Mouse (Mus musculus) adrenal gland, adult 18-20 months (tissue): ENCODE measurements around the gene Phldb2. TPM values are rescaled to one million over a fixed set of nuclear protein-coding genes. Genes with fewer than 3 reads are reported as not detected.

Experiments
- DNase-seq, 2 experiments: peaks; one replicate each; pipeline ENCODE4 v3.0.0; 2021 to 2022; ENCODE audit warnings: low spot score in 2 of 2
- total RNA-seq, 2 experiments: library from RNA; stranded (reverse); gene quantifications; 1 replicate in 1 of 2; 2 replicates in 1 of 2; pipeline ENCODE4 v1.2.3; 2021

The Phldb2 gene
- total RNA-seq, 2 experiments from 2014 or later: 13.8 to 27.4 TPM

DNA sequence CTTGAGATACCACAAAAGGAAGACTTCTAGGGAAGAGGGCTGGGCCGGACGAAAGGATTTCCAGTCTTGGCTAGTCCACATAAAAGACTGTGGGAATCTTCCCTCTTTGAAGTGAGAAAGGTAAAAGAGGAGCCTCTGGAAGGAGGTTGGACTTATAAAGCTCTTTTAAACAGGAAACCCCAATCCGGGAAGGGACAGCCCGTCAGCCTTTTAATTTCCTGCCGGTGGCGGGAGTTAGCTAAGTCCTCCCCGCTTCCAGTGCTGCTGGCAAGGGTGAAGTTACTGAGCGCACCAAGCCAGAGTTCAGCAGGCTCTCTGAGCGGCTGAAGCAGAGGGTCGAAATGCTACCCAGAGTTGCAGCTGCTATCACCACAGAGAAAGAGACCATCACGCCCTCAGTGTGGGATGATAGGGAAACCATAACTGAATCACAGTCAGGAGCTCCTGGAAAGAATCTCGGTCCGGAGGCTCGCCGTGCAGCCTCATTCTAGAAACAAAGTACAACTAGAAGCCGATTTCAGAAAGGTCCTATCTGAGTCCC, 110.0 kb downstream of the Phldb2 start:
- DNase-seq: peak; percentile 34 to 45

DNA sequence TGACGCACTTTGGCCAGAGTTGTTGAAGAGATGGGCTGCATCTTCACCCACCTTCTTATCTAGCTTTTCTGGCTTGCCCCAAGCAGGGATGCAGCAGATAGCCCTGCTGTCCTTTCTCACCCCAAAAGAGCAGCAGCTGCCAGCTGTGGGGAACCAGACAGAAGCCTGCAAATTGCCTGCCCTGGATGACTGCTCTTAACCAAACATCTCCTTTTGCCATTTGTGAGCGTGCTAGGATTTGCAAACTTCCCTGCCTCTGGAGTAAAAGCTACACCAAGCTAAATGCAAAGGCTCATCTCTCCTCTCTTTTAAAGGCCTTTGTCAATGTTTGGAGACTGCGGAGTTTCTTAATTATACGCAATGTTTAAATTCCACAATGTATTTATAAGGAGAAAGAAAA, 111.0 kb downstream of the Phldb2 start:
- no peak for DNase-seq

DNA sequence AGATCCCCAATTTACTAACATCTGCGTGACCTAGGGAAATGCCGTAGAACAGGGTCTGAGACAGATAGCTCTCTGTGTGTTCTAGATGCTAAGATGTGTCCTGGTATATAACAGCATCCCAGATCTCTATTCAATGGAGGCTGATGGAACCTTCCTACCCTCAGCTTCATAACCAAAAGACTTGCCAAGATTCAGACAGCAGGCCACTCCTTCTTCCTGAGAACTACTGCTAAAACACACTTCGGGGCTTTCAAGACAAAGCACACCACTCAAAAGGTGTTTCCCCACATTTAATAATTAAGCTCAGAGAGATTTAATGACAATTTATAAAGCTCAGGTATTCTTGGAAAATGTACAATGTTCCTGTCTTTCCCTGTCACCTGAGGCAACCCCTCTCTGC, 111.6 kb downstream of the Phldb2 start:
- DNase-seq: no peak

DNA sequence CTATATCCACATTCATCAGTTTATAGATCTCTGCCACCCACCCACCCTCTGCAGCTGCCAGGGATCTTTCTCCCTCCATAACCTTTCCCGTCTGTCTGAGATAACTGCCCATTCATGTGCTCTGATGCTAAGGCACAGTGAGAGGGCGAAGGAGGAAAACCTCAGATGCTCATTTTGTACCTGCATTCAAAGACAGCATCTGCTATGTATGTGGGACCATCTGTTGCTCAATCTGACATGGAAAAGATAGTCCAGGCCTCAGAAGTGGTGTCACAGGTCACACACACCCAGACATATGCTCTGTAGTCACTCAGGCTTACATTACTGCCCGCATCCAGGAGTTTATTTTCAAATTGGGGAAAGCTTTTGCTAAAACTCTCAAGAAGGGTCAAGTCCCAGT, 112.4 kb downstream of the Phldb2 start:
- no peak for DNase-seq

DNA sequence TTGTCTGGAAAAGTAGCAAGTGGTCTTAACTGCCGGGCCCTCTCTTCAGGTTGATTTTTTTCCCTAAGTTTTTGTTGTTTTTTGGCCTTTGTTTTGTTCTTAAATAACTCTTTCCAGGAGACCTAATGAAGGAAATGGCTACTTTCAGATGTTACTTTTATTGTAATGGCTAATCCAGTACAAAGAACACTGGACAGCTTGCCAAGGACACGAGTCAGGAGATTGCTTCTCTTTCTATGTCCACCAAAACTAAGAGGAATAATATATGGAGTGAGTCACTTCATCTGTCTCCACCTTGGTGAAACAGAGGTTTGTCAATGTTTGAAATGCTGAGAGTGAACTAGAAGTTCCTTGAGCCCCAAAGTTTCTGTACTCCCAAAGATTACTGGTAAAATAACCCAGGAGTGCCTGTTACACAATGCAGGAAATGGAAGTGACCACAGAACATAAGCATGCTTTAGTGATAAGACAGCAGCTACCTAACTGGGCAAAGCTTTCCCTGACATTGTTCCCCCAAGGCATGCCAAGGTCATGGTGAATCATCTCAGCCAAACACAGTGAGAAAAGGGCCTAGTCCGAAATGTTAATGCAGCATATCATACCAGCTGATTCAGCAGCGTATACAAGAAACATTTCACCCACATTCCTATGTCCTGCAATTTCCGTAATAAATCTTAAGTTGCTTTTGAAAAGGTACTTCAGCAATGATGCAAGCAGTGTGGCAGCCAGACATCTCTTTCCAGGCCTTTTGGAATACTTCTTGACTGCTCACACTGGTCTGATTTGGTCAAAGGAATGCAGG, 115.7 kb downstream of the Phldb2 start:
- peak in 1 of 2 experiments; percentile 44 for DNase-seq

DNA sequence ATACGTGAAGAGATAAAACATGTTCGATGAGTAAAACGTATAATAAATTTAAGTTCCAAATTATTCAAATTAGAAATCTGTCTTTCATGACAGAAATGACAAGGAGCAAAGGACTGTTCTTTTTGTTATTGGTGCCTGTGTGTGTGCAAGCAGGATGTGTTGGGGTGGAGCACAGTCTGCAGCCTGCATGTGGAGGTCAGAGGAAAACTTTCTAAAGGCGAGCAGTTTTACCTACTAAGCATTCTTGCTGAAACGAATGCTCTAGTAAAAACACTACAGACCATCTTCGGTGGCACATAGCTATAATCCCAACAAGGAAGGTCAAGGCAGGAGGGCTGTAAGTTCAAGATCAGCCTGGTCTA, 120.7 kb downstream of the Phldb2 start:
- DNase-seq: no peak

DNA sequence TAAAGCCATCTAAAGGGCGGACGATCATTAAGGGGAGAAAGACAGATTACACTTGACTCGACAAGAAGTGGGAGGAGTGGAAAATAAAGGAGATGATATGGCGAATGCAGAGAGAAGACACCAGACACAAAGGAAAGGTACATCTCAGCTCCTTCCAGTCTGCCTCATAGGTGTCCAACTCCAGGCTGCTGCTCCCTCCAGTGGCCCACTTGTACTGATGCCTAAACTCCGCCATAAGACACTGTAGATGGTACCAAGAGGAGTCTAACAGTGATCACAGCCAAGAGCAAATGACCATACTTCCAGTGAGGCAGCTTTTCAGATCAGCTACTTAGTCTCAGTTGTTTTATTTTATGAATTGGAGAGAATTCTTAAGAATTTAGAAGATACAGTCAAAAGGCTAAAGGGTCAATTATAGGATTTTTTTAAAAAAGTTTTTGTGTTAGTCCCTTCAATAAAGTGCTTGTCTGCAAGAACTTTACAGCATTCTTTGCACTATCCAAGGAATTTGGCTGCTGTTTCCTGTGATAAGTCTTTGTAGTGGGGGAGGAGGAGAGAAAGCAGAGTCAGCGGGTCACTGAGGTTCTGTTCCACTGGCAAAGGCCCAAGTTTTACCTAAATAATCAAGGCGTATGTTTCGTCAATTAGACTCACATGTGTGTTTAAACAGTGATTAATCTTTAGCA, 121.2 kb downstream of the Phldb2 start:
- DNase-seq: no peak

DNA sequence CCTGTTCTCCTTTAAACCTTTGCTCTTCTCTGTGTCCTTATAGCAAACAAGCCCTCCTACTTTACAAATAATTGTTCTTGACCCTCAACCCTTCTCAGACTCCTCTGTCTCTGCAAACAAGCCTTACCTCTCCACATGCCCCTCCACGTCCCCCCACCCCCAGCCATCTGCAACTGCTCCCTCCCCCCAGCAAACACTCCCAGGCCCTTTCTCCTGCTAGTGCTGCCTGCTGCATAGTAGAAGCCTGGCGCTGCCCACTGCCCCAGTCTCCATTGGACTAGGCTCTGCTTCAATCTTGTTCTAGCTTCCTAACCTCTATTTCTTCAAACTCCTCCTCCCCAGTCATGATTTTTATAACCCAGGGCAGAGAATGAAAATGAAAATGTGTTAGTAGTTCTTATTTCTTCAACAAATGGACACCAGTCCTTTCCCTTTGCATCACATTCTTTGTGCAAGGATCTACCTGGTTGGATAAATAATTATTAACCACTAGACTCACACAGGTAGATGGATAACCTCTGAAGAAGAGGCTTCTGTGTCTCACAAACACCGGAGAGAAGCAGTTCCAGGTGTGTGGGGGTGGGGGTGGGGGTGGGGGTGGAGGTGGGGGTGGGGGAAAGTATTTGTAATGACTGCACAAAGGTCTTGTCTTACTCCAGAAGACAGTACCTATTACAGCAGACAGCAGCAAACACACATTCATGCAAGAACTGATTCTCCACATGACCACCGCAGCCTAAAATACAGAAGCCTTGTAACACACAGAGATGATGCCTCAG, 122.1 kb downstream of the Phldb2 start:
- DNase-seq: no peak

DNA sequence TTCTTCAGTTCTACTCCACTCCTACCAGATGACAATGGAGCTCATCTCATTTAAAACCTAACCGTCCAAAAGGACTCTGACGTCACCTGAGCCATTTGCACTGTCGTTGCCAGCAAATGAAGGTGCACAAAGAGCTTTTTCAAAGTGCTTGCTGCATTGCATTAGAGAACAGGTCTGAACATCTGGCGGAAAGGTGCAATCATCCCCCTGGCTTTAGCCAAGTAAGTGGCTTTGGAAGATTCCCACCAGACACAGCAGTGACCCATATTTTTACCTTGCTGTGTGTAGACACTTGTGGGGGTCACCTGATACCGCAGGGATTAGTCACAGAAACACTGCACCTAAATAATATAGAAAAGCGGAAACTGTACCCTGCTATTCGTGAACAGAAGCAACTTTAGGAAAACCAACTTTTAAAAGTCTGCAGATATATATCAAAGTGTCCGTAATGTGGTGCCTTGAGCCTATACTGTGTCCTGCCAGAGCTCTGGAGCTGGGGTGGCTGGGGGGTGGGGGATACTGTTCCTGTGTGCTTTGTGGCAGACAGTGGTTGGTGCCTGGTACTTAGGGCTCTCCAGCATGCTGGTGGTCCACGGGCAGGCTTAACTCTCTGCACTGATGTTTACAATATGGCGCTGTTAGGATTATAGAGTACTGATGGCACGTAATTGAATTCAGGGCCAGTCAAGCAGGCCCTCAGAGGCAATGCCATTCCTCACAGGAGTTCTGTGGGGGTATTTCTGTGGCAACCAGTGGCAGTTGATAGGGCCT, 123.1 kb downstream of the Phldb2 start:
- DNase-seq: no peak

DNA sequence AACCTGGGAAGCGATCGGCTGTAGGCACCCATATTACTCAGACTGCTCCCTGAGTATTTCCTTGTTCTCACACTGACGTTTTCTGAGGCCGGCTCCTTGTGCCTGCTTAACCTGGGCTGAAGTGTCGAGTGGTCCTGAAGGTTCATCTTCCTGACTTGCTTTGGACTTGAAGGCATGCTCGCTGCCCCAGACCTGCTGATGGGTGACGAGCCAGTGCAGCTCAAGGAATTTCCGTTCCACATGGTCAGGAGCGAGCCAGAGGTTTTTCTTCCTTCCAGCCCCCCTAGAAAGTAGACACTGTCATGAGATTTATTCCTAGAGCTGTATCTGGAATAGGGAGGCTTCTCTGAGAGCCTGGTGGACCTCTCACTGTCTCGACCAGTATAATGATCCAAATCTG, 128.1 kb downstream of the Phldb2 start:
- DNase-seq: no peak

DNA sequence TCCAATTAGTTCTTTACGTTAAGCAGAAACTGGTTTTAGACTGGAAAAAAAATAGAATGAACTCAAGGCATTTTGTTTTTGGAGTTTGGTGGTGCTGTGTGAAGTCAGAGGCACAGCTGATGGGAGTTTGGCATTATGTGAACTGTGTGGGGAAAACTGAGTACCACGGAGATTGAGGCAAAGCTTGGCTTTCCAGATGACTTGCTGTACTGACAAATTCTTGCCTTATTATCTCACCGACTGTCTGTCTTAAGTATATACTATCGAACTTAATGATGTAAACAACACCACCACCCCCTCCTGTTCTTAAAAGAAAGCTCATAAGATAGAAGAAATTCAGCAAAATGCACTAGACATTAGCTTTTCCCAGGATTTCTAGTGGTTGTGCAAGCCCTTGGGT, 129.4 kb downstream of the Phldb2 start:
- DNase-seq: no peak

DNA sequence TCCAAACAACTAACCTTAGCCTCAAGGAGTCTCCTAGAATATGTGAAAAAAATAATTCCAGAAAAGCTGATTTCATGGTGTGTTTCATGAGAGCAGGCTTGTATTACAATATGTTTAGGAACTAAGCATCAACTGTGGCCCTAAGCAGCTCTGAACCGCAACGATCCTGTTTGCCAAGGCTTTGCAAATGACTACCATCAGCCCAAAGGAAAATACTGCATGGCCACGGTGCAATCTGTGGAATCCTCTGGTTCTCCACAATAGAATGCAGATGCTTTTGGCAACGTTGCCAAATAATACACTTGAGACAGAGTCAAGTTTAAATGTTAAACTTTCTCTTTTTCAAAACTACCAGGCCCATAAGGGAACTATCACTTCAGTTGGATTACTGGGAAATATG, 133.5 kb downstream of the Phldb2 start:
- DNase-seq: no peak

DNA sequence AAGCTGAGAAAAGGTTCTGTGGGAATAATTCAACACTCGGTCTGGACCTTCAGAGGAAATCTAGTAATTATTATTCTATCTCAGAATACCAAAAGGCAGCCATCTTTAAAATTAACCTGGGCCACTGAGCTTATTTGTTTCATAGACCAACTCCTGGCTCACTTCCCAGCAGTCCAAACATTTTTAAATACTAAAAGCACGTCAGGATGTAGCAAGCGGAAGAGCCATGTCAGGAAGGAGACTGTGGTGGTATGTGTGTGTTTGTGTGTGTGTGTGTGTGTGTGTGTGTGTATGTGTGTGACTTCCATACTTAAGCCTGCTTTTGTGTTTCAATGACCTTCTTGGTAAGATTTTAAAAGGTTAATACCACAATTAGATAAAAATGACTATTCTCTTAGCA, 135.6 kb downstream of the Phldb2 start:
- no peak for DNase-seq

DNA sequence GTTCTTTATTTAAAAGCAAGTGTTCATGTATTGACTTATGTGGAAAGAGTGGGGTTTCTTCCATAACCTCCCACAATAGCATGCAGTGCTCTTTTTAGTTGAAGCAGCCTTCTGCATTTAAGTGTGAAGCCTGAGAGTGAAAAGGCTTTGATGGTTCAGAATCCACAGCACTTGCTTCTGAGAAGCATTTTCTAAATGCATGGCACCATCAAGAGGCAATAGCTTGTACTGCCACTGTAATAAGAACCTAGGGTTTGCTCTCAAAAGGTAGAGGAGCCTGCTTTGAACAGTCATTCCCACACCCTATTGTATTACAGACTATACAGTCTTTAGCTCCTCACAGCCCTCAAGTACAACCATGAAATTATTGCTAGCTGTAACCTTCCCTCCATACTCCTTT, 136.7 kb downstream of the Phldb2 start:
- no peak for DNase-seq

DNA sequence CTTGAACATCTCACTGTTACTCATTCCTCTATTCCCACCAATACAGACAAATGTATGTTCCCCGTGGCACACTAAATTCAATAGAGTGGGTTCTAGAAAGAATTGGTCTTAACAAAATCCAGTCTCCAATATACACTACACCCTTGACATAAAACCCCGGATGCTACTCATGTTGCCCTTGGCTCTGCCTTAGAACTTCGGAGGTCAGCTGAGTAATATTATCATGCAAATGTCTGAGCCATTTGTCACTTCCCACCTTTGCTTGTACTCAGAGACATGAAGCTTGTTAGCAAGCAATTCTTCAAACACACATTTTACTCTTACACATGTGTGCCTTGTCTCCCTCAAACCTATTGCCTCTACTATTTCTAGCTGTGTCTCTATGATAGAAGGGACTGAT, 138.8 kb downstream of the Phldb2 start:
- DNase-seq: no peak

DNA sequence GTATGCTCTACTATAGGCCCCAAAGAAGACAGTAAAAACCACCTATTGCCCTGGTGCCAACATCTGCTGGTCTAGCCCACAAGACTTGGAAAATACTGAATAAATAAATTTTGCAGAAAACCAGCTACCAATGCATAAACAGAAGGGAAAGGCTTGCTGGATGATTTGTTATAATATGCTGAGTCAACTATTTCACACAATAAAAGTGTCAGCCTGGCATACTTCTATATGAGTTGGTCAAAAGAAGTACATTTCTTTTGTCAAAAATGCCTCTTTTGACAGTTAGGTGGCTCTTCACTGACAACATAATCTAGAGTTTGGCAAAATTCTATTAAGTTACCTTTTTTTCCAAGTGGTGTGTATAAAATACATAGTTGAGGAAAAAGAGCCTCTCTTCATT, 141.6 kb downstream of the Phldb2 start:
- no peak for DNase-seq

DNA sequence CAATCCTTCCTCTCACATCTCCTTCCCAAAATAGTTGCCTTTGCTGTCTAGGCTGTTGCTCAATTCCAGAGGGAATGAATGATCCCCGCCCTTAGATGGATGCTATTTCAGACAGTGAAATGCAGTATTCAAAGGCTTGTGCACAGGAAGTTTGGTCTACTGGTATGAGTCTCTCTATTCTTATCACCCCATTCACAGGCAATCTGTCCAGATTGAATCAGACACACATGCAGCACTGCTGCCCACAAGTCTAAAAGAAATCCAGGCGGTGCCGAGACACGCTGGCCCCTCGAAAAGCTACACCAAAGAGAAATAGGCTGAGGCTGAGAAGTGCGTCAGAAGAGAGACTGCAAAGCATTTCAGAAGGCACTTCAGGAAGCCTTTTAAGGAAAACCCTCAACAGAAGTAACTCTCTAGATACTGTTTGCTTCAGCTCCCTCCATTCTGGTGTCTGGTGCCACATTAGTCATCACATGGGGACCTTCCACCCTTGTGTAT, 142.5 kb downstream of the Phldb2 start:
- no peak for DNase-seq

DNA sequence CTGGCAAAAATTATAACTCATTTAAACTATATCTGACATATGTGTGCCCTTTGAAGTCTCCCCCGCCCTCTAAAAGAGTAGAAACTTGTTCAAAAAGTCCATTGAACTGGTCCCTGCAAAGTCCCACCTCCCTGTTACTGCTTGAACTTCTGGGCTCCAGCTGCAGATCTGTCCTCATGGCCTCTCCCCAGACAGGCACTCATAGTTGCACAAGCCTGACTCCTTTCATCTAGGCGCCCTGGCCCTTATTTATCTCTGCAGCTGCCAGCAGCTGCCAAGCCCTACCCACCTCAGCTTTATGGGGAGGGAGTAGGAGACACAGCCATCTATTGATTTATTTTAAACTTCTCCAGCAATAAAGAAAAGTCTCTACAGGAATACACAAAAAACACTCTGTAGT, 143.2 kb downstream of the Phldb2 start:
- no peak for DNase-seq

DNA sequence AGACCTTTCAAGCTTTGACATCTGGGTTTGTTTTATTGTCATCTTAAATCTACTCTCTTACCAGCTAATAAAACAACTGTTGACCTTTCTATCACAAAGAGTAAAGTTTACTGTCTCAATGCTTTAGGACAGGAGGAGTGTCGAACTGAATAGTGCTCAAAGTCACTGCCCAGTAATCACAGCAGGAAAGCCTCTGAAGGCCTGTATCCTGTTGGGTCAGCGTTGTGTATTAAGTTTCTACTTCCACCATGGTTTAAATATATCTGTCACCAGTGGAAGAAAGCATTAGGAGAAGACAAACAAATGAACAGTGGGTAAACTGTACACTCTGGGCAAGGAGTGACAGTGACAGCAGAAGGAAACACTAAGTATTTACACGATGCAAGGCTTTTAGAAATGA, 148.7 kb downstream of the Phldb2 start:
- DNase-seq: no peak

DNA sequence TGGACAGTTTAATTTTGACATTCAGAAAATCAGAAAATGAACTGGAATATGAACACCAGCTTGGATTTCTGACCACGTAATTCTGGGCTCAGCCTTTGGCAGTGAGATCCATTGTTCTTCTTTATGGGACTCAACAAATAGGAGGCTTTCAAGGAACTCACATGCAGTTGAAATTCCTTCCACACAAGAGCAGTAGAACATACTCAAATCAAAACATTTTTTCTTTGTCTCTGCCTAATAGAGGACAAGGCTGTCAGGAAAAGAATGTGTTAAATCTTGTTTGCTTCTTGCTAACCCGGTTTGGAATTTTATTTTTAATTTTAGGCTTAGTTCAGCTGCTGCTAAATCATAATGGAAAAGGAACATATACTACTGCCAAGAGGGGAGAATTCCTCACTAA, 153.0 kb downstream of the Phldb2 start:
- DNase-seq: no peak

DNA sequence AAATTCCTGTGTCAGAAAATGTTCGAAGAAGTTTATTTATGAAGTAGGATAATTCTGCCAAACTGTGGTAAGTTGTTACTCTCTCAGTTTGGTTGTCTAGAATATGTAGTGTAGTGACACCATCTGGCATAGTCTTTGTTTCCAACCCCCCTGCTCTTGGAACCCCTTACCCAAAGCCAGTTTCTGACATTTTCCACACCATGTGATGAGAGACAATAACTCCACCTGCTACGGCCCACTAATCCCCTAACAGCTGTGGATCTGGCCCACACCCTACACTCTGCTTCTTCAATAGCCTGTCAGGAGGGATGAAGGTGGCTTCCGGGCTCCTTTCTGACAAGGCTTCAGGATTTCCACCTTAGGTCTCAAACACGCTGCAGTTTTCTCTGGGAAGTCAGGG, 154.2 kb downstream of the Phldb2 start:
- no peak for DNase-seq
